Mouse (Mus musculus) ovary, adult 18-20 months (tissue): Measurements from ENCODE around the gene Rab5c.

Source experiments
- DNase-seq: peaks from one replicate; pipeline ENCODE4 v3.0.0; 2022; ENCODE audit warnings: low spot score, mixed read lengths

Rab5c gene

GRCm38 (mm10) chr11:100720345-100720744 is 17.7 kb downstream of the Rab5c start:
- DNase-seq, result no peak

DNA sequence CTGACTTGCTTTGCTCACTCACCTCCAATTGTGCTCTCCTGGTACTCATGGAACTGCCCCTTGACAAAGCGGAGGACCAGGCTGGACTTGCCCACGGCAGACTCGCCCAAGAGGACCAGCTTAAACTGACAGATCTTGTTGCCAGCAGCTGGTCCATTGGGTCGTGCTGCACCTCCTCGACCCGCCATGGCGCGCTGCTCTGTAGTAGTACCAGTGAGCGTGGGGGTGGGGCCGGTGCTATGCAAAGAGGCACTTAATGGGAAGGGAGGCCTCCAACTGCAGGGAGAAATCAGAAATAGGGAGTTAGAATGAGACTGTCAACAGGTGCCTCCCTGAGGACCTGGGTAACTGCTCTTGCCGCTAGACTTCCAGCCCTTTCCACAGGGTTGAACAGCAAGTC is 18.1 kb downstream of the Rab5c start:
- DNase-seq, result no peak

GRCm38 (mm10) chr11:100719312-100719711 is 18.7 kb downstream of the Rab5c start:
- no peak for DNase-seq

GRCm38 (mm10) chr11:100718866-100719265 is 19.1 kb downstream of the Rab5c start:
- no peak for DNase-seq

GRCm38 (mm10) chr11:100718462-100718861 is 19.6 kb downstream of the Rab5c start:
- DNase-seq, result no peak

DNA sequence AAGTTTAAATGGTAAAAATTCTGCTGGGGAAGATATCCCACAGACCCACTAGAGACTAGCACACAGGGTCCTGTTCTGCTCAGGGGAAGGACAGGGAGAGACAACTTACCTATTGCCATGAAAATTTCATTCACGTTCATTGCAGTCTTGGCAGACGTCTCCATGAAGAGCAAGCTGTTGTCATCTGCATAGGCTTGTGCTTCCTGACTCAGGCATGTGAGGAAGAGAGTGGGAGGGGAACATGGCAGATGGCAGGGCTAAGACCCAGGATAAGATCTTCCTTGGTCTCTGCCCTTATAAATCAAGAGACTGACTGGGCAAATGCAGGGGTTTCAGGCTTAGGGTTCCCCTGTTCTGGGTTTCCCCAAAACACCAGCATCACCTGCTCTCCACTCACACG is 21.4 kb downstream of the Rab5c start:
- DNase-seq, result no peak

GRCm38 (mm10) chr11:100714948-100715347 is 23.1 kb downstream of the Rab5c start:
- no peak for DNase-seq

- no peak for DNase-seq
Measured at GRCm38 (mm10) chr11:100714534-100714915, 23.5 kb downstream of the Rab5c start.

DNA sequence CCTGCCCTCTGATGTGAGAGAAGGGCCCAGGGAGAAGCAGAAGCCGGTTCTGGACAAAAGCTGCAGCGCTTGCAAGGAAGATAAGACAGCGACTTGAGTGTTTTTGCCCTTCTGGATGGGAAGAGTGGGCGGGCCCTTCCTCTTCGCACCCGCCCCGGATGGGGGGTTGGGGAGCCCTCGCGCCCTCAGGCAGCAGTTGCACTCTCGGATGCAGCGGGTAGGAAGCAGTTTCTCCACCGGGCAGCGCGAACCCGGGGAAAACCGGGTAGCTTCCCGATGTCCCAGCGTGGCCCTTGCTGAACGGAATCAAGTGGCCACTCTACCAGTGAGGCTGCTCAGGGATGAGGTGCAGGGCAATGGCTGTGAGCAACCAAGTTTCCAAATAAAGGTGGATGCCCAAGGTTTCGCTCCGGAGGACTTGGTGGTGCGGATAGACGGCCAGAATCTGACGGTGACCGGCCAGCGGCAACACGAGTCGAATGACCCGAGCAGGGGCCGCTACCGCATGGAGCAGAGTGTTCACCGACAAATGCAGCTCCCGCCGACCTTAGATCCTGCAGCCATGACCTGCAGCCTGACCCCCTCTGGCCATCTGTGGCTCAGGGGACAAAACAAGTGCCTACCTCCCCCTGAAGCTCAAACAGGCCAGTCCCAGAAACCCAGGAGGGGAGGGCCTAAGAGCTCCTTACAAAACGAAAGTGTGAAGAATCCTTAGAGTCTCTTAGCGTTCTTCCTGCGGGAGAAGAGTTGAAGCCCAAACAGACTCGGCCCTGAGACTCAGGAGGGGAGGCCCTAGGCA is 24.1 kb downstream of the Rab5c start, which contains the start of gene Hspb9:
Hspb9 (plus strand) TSS at position 116 of the 799 bp plus-strand sequence.
- DNase-seq, result peak; percentile 69

- DNase-seq, result no peak
Measured at GRCm38 (mm10) chr11:100713174-100713573, 24.8 kb downstream of the Rab5c start.

DNA sequence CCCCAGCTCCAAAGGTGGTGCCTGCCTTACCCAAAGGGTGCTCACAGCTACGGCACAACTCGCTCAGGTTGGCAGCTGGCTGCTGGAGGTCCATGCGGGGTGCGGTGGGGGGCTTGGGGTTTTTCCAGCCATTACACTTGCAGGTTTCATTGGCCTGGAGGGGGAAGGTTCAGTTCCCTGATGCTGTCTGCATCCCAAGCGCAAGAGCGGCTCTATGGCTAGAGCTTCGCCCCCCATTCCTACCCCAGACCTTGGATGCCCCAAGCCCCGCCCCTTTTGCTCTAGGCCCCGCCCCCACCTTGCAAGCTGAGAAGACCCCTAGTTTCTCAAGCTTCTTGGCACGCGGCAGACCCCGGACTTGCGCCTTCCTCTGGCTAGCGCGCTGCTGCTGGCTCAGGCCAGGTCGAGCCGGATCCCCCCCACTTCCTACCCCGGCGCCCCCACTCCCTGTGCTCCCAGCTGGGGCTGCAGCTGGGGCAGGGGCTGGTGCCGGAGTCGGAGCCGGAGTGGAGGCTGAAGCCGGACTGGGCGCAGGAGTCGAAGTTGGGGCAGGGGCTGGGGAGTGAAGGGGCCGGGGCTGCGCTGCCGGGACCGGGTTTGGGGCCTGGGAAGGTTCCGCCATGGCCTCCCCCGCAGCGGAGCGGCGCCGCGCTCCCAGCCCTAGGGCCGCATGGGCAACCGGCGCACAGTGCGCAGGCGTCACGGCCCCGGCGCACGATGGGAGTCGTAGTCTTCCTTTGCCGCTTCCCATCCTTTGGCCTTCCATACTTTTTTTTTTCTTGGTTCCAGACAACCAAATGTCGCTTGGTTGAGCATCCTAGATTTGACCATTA is 26.0 kb downstream of the Rab5c start, which contains the start of gene Kat2a:
Kat2a (minus strand) TSS at position 683 of the 833 bp plus-strand sequence.
- peak; percentile 76 for DNase-seq

DNA sequence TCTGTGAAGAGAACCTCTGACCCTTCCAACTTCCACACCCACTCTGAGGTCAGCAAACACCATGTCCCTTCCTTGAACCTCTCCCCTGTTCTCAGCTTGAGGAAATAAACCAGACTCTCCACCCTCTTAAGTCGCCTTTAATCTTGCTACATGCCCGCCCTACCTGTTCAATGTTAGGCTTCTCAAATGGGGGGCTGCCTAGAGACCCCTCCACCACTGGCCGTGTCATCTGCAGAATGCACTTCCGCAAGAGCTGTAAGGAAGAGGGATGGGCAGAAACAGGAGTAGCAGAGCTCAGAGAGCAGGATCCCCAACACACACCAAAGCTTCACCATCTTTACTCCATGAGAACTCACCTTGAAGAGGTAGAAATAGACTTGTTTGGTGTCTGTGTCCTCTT is 27.0 kb downstream of the Rab5c start:
- no peak for DNase-seq

- DNase-seq, result no peak
Measured at GRCm38 (mm10) chr11:100710528-100710927, 27.5 kb downstream of the Rab5c start.

DNA sequence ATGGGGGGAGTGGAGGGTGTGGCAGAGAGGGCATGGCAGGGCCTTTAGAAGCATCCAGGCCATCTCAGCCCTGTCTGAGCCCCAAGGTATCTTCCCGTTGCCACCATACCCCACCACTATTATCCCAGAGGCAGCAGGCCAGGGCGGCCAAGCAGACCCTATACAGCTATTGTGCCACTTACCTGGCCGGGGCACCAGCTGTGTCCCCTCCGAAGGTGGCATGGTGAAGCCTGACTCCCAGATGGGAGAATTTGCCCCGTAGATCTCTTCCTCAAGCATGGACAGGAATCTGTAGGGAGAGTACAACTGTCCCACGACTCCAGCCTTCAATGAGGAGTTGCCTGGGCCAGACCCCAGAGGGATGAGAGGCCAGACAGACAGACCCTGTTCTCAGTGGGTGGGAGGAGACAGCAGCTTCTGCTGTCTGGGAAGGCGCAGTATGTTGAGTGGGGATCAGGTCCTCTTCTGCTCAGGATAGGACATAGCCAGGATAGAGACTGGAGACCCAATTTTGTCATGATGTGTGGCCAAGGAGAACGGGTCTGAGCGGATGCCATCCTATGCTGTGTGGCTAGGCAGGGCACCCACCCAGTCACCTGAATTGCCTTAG is 28.7 kb downstream of the Rab5c start:
- no peak for DNase-seq

DNA sequence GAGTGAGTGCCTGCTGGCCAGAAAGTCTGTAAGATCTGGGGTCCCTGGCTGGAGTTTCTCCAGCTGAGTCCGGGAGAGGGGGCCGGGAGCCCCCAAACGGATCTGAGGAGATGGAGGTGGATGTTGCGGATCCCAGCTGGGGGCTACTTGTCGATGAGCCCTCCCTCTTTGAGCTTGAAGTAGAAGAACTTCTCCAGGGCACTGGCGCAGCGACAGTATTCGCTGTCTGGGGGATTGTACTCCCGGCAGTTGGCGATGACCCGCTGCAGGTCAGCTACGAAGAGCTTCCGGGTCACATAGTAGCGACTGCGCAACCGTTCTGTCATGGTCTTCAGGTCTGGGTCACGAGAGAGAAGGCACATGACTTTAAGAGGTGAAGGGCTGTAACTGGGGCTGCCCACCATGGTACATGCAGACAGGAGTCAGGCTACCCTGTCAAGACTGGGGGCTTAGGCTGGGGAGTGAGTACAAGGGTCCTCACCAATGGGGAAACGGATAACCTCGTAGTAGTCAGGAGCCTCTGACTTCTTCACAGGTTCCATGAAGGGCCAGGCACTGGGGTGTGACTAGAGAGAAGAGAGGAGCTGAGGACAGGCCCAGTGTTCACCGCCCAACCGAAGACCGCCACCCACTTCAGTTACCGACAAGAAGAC is 32.8 kb downstream of the Rab5c start:
- no peak for DNase-seq

DNA sequence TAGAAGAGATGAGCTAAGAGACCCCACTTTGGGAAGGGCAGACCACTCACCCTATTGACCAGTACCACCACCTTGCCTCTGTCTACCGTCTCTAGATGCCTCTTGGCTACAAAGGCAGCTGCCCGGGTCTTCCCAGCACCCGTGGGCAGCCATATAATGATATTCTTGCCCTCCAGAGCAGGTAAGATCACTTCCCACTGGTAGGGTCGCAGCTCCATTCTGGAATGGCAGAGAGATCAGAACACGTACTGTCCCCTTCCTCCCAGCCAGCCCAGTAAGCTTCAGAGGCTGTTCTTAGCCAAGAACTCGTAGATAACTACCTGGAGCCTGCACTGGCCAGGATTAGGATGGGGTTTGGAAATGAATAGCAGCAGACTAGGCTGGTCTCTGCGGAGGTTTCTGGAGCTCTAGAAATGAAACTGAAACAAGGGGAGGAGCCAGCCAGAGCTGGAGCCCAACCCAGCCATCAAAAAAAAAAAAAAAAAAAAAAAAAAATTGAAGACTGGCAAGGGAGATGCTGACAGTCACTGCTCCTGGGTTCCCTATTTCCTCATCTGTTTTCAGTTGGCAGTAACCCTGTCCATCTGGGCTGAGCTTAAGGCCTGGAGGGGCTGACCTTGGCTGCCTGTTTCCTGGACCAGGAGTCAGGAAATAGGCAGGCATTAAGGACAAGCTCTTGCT is 34.0 kb downstream of the Rab5c start, which contains the start of gene Dhx58:
Dhx58 (minus strand) TSS at position 421 of the 681 bp plus-strand sequence.
- no peak for DNase-seq

DNA sequence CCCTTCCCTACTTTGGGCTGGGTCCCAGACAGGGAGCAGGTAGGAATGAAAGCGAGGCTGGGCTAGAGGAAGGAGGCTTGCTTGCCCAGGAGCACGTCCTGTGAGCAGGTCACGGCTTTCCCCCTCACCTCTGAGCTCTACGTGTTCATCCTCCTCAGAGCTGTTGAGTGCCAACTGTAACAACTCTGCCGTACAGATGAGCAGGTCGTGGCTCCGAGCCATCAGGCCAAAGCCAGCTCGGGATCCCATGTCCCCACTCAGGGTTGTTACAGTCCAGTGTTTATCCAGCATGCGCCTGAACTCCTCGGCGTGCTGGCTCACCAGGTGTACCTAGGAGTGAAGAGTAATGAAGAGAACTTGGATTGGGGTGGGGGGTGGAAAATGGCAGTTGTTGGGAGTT is 34.6 kb downstream of the Rab5c start:
- no peak for DNase-seq

GRCm38 (mm10) chr11:100702906-100703305 is 35.1 kb downstream of the Rab5c start:
- no peak for DNase-seq

DNA sequence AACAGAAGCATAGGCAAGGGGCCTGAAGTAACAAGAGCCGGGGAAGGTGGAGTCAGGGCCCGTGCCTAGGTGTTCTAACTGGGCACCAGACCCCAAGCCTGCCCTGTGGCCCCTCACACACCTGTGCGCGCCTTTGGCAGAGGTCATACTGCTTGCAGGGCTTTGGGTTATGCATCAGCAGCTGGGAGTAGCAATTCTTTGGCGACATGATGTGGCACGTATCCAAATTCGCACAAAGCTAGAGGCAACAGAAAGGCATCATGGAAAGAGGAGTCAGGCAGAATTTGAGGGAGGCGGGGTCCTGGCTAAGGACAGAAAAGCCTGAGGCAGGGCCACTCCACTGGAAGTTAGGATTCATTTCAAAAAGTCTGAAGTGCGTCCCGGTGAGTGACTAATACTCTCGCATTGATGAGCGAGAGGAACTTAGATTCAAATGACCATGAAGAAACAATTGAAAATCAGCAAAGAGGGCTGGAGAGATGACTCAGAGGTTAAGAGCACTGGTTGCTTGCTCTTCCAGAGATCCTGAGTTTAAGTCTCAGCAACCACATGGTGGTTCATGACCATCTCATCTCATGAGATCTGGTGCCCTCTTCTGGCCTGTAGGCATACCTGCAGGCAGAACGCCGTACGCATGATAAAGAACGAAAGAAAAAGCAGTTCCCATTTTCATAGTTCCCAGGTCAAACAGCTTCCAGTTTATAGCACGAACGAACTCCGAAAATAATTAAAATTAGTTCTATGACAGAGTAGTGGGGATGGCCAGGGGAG is 35.7 kb downstream of the Rab5c start:
- DNase-seq, result no peak

DNA sequence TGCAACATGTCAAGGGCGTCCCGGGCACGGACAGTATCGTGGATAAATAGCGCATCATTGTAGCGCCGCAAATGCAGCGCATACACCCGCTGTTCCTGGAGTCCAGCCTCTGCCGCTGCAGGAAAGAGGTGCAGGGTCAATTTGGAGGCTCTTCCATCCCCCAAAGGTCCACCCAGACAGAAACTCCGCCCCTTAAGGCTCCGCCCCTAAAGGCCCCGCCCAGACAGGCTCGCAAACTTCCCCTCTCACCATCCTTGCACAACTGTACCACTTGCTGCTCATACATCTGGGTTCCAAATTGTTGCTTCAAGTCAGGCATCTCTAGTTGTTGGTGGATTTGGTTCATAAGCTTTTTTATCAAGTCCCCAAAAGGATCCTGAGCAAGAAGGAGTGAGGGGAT is 36.7 kb downstream of the Rab5c start:
- DNase-seq, result peak; percentile 42

DNA sequence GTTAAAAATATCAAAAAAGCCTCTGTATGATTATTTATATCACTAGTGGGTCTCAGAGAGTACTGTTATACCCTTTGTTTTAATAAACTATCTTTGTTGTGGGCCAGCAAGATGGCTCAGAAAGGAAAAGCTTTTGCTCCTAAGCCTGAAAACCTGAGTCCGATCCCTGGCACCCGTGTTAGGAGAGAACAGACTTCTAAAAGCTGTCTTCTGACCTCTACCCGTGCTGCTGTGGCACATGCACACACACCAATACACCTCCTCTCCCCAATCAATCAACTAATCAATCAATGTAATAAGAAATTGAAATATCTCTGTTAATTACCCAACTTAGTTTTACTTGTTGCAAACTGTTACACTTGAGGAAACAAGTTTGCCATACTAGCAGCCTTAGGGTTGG is 37.3 kb downstream of the Rab5c start:
- DNase-seq, result no peak
